Mouse (Mus musculus): Measurements from ENCODE around the gene Grk5. TPM values are rescaled to one million over a fixed set of nuclear protein-coding genes. Genes with fewer than 3 reads are reported as not detected.

Gene Grk5
- polyA plus RNA-seq, 1 experiment: 2.7 TPM

- no peak for TF ChIP-seq GATA1 (IDR thresholded peaks at IDR 0.05; ENCODE audit: low read length)
Observed at GRCm38 (mm10) chr19:60997784-60998183, 108.2 kb downstream of the Grk5 start.

- TF ChIP-seq GATA1 (IDR thresholded peaks at IDR 0.05; ENCODE audit: low read length): peak; percentile 17
Observed at GRCm38 (mm10) chr19:60999652-61000051, 110.1 kb downstream of the Grk5 start.

GRCm38 (mm10) chr19:61000958-61001357 lies 111.4 kb downstream of the Grk5 start:
- TF ChIP-seq GATA1 (IDR thresholded peaks at IDR 0.05; ENCODE audit: low read length): peak; percentile 42

DNA sequence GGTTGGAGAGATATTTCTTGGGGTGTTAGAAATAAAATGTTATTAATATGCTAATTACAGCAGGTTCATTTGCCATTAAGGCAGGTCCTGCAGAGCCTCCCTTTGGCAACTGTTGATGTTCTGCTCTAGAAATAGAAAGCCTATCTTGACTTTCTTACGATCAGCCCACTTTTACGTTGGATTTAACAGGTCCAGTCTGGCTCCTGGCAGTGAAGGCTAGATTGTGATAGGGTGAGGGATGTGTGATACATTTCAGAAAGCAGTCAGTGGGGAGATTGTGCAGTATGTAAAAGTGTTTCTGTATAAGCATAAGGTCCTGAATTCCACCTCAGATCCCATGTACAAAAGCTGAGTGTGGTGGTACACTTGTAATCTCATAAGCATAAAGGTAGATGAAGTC lies 119.7 kb downstream of the Grk5 start:
- TF ChIP-seq GATA1 (IDR thresholded peaks at IDR 0.05; ENCODE audit: low read length): no peak

DNA sequence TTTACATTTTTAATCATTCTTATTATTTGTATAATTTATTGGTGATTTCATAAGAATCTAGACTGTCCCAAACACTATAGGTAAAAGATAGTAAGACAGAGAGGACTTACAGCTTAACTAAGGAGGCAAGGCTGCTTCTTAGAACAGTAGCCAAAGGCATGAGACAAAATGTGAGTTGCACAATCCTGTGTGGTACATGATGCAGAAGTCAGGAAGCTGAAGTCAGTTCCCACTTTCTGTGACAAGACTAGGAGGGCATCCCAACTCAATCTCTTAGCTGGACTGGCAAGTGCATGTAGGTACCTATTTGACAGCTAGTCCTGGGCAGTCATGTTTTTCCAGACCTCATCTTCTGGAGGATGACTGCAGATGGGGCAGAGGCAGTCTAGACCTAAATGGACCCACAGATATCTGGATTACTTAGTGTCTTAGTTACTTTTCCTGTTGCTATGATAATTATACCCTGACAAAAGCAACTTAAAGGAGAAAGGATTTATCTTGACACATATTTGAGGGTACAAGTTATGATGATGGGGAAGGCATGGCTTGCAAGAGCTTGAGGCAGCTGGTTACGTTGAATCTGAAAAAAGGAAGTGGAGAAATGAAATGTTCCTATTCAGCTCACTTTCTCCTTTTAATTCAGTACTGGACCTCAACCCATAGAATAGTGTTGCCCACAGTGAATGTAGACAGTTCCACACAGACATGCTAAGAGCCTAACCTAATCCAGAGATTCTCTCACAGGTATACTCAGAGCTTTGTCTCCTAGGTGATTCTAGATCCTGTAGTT lies 128.1 kb downstream of the Grk5 start:
- no peak for TF ChIP-seq GATA1 (IDR thresholded peaks at IDR 0.05; ENCODE audit: low read length)

GRCm38 (mm10) chr19:61021502-61021901 lies 132.0 kb downstream of the Grk5 start:
- TF ChIP-seq GATA1 (IDR thresholded peaks at IDR 0.05; ENCODE audit: low read length): no peak

DNA sequence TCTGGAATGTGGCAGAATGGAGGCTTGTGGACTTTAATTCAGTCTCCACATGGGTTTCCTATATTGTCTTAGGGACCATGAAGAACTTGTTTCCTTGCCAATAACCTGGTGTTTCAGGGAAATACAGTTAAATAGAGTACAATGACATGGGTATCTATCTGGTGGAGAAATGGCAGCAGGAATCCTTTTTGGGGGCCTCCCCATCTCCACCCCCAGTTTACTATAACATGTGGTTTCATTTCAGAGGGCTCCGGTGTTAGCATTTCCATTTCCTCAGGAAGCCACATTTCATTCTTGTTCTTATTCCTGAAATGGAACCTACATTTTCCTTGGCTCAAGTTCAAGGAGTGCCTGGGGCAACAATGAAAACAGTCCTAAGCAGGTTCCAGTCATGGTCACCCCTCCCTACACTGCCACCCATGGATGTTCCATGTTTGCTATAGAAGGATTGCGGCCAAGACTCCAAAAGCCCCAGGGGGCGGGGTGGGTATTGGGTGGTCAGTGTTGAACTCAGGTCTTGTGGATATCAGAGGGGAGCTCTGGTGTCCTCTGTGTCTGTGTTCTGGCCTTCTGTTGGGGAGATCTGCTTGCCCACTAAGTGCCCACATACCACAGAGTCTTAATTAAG lies 132.5 kb downstream of the Grk5 start:
- TF ChIP-seq GATA1 (IDR thresholded peaks at IDR 0.05; ENCODE audit: low read length): no peak

DNA sequence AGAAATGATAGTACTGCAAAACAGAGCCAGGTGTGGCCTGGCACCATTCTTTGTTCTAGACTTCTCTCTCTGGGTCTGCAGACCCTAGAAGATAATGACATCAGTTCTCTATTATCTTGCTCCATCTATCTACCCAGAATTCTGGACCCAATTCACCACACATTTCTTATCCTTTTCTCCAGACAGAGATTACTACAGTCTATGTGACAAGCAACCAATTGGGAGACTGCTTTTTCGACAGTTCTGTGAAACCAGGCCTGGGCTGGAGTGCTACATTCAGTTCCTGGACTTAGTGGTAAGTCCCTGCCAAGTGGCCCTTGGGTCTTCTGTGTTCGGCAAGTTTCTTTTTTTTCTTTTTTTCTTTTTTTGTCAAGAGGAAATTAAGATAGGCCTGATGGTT lies 142.0 kb downstream of the Grk5 start:
- no peak for TF ChIP-seq GATA1 (IDR thresholded peaks at IDR 0.05; ENCODE audit: low read length)

- TF ChIP-seq GATA1 (IDR thresholded peaks at IDR 0.05; ENCODE audit: low read length): no peak
Observed at GRCm38 (mm10) chr19:61039151-61039550, 149.6 kb downstream of the Grk5 start.

GRCm38 (mm10) chr19:61048646-61049045 lies 159.1 kb downstream of the Grk5 start:
- no peak for TF ChIP-seq GATA1 (IDR thresholded peaks at IDR 0.05; ENCODE audit: low read length)

DNA sequence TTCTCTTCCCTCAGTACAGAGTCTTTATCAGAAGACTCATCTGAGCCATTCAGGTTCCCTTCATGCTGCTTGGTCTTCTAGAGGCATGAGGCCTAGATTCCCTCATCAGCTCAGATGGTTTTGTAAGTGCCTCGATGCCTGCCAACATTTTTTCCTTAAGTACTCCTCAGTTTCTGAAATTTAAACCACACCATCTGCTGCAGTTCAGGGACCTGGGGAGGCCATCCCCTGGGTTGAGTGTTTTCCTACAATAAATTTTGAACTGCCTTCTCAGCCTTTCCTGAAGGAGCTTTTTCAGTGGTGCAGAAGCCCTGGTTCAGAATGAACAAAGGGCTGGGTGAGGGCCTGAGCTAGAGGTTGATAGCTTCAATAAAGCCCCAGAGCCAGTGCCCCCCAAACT lies 159.9 kb downstream of the Grk5 start:
- TF ChIP-seq GATA1 (IDR thresholded peaks at IDR 0.05; ENCODE audit: low read length): no peak

GRCm38 (mm10) chr19:61051151-61051550 lies 161.6 kb downstream of the Grk5 start:
- TF ChIP-seq GATA1 (IDR thresholded peaks at IDR 0.05; ENCODE audit: low read length): no peak

GRCm38 (mm10) chr19:61052008-61052407 lies 162.5 kb downstream of the Grk5 start:
- no peak for TF ChIP-seq GATA1 (IDR thresholded peaks at IDR 0.05; ENCODE audit: low read length)

GRCm38 (mm10) chr19:61052786-61053185 lies 163.2 kb downstream of the Grk5 start:
- TF ChIP-seq GATA1 (IDR thresholded peaks at IDR 0.05; ENCODE audit: low read length): no peak

DNA sequence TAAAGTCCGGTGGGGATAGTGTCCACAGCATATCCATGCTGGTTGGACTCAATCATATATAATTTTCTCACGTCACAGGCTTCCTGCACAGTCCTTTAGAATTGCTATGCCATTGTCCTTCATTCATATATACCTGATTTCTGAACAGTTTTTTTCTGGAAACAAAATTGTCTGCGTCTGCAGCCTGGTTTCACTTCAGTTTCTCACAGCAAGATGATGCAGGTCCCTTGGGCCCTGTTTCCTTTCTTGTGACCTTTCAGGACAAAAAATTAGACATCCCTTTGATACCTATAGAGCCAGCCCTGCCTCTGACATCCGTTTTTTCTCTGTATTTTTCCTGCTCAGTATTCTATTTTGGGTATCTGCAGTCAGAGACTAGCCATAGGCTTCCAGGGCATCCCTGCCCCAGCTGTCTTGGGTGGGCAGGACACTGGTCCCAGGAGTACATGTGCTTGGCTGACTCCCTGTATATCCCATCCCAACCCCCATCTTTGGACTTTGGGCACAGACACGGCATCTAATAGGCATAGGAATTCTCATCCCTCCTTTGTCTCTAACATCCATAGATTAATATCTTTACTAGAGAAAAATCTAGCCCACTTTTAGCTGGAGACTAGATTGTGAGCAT lies 167.3 kb downstream of the Grk5 start:
- TF ChIP-seq GATA1 (IDR thresholded peaks at IDR 0.05; ENCODE audit: low read length): no peak

GRCm38 (mm10) chr19:61057581-61057980 lies 168.0 kb downstream of the Grk5 start:
- TF ChIP-seq GATA1 (IDR thresholded peaks at IDR 0.05; ENCODE audit: low read length): no peak

- no peak for TF ChIP-seq GATA1 (IDR thresholded peaks at IDR 0.05; ENCODE audit: low read length)
Observed at GRCm38 (mm10) chr19:61064386-61064785, 174.8 kb downstream of the Grk5 start.
